Mouse (Mus musculus) embryonic facial prominence, embryonic 15.5 days (tissue): ENCODE measurements at regions not wholly inside any gene's neighbourhood (a gene's known extent, or its start where the extent isn't known, plus 50 kb on each side); places are given as distances from the start of the nearest gene placed in this dataset.

Experiments used
- ATAC-seq: fragments of 200-750 bp; cut with Nextera tagmentation; 2 replicates; pipeline ENCODE4 v1.8.0; 2017; ENCODE audit warnings: low read depth, moderate TSS enrichment; ENCODE audit not compliant: insufficient number of reproducible peaks, low FRiP score, low TSS enrichment
- H3K27ac ChIP-seq: fragments of 300-500 bp; sonication (generic); replicated peaks from 2 replicates; pipeline ENCODE4 v1.5.1; 2015; ENCODE audit warnings: mild to moderate bottlenecking, inconsistent platforms
- H3K27me3 ChIP-seq: fragments of 300-500 bp; sonication (generic); 2 replicates; pipeline ENCODE4 v1.6.1; 2015; ENCODE audit warnings: inconsistent platforms
- H3K36me3 ChIP-seq: fragments of 300-500 bp; sonication (generic); 2 replicates; pipeline ENCODE4 v1.6.1; 2015; ENCODE audit warnings: mild to moderate bottlenecking, inconsistent platforms
- H3K4me1 ChIP-seq: fragments of 300-500 bp; sonication (generic); 2 replicates; pipeline ENCODE4 v1.6.1; 2015; ENCODE audit warnings: inconsistent platforms
- H3K4me2 ChIP-seq: fragments of 300-500 bp; sonication (generic); replicated peaks from 2 replicates; pipeline ENCODE4 v1.6.1; 2015; ENCODE audit warnings: mild to moderate bottlenecking, inconsistent platforms
- H3K4me3 ChIP-seq: fragments of 300-500 bp; sonication (generic); replicated peaks from 2 replicates; pipeline ENCODE4 v1.5.1; 2015; ENCODE audit warnings: mild to moderate bottlenecking, inconsistent platforms
- H3K9ac ChIP-seq: fragments of 300-500 bp; sonication (generic); 2 replicates; pipeline ENCODE4 v1.6.1; 2015; ENCODE audit warnings: inconsistent platforms
- H3K9me3 ChIP-seq: fragments of 300-500 bp; sonication (generic); replicated peaks from 2 replicates; pipeline ENCODE4 v1.6.1; 2016; ENCODE audit warnings: inconsistent platforms
- WGBS: fragments of 180-500 bp; shearing (Covaris S2); methylation state at CpG from one replicate; pipeline ENCODE4 v1.1.7; 2015; 5-methylcytosine and 5-hydroxymethylcytosine counted together

DNA sequence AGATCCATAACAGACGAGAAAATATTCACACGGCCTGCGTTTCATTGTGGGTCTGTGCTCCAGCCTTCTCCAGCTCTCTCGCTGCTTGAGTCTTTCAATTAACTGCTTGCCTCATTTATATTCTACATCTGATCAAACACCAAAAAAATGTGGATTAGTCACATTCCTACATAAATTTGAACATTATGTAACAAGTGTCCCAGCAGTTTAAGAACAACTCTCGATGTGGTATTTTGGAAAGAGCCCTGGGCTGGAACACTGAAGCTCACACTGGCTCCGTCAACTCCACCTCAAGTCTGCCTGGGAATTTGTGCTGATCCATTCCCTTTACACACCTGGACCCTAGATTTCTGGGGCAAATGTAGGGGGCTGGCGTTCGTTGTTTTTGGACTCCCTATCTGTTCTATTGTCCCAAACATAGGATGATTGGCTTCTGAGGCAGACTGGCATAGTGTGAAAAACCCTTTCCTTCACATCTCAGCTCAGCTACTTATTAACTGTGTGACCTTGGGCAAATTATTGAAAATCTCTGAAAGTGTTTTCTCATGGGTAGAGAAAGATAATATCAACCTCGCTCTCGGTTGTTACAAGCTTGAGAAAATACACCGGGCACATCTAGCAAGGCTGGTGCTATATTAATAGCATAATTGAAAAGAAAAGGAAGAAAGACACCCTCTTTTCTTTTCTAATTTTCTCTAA, 161.0 kb upstream of the Rfx3 start:
- H3K27ac ChIP-seq: no peak overlapping the region
- ATAC-seq: no peak

DNA sequence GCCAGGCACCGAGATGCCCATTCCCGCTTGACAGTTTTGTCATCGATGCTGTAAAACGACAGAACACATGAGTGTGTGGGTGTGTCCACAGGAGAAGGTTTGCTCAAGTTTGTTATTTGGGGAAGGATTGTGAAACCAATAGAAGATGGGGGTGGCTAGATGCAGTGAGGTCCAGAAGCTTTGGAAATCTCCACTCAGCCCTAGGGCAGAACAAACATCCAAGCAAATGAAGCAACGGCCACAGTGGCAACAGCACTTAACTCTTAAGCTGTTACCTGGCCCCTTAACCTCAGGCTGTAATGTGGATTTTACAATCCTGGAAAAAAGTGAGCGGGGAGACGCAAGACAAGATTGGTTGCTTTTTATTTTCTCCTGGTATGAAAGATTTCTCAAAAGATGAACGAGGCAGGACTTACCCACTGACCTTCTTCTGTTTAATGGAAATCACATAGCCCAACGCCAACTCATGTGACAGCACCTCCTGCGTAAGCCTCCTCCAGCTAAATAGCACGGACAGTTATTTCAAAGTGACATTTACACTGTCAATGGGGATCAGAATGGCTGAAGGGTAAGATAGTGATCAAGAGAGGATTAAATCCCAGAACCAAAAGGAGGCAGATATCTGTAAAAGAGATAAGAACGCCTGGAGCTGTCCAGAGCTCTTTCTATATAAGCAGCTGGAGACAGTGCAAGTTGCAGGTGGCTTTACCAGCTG, 156.6 kb upstream of the Rfx3 start:
- 73% methylated on average over 12 of the region's 12 CpGs for WGBS

More for the DNA sequence above, 161.0 kb upstream of the Rfx3 start:
- H3K9ac ChIP-seq: no peak overlapping the region
- 0 out of 2 replicates have a peak, but pooled peaks cover 6% of the 10 kb centered on the region for H3K4me1 ChIP-seq
- no peaks in the 10 kb centered on the region for H3K9me3 ChIP-seq
- WGBS: 46% methylated on average over 11 of the region's 11 CpGs
- no peak overlapping the region for H3K4me3 ChIP-seq
- no peak overlapping the region for H3K4me2 ChIP-seq
- no peaks in the 10 kb centered on the region for H3K36me3 ChIP-seq
- H3K27me3 ChIP-seq: no peaks in the 10 kb centered on the region

DNA sequence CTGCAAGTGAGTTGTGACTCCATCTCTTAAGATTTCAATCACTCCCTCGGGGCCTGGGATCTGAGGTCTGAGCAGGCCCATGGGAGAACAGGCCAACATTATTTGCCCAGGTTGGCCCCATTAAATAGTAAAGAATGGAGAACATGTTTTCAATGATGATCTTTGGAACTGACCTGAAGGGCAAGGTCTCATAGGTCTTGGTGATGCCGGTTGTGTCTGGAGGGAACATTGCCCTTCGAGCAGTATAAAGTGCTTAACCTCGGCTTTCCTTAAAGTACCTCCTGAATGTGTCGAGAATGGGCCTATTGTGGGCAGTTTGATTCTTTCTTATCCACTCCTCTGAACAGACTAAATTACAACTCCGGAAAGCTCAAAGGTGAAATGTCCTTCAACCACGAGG, 155.7 kb upstream of the Rfx3 start:
- Histone ChIP-seq H3K27ac (no peak overlapping the region), H3K4me3 (no peak overlapping the region), H3K27me3 (no peaks in the 10 kb centered on the region), H3K9ac (no peak overlapping the region), H3K9me3 (no peaks in the 10 kb centered on the region), H3K4me2 (no peak overlapping the region), H3K4me1 (peaks cover 2% of the 10 kb centered on the region; the same call in 1 of the 2 replicates), H3K36me3 (no peaks in the 10 kb centered on the region)
- no peak for ATAC-seq
- 80% methylated on average over 7 of the region's 7 CpGs for WGBS

More for the DNA sequence above, 156.6 kb upstream of the Rfx3 start:
- Histone ChIP-seq H3K4me2 (no peak overlapping the region), H3K9ac (no peak overlapping the region), H3K4me1 (peaks cover 8% of the 10 kb centered on the region; the same call in 1 of the 2 replicates), H3K36me3 (no peaks in the 10 kb centered on the region), H3K9me3 (no peaks in the 10 kb centered on the region), H3K4me3 (no peak overlapping the region), H3K27me3 (no peaks in the 10 kb centered on the region), H3K27ac (no peak overlapping the region)
- no peak for ATAC-seq

DNA sequence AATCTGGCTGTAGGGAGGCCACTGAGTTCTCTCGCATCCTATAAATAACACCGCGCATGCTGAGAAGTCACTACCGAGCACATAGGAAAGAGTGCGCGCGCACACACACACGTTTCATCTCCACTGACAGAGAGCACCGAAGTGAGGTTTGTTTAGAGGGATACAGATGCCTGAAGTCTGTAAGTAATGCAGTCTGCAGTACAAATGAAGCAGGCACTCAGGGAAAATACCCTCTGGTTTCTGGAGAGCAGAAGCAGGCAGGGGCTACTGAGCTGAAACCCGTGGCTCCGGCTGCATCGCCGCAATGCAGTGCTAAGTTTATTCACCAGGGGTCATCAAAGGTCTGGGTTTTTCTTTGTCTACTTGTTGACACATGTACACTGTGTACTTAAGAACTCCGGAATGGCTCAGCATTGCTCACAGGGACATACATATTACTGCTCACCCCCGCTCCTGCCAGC, 155.0 kb upstream of the Rfx3 start:
- H3K9me3 ChIP-seq: no peaks in the 10 kb centered on the region
- peak overlapping the region; percentile 37 for H3K4me2 ChIP-seq
- peaks cover 2% of the 10 kb centered on the region; the same call in 1 of the 2 replicates for H3K4me1 ChIP-seq
- ATAC-seq: peak; percentile 81
- H3K27ac ChIP-seq: peak overlapping the region; percentile 70; the same call in 1 of the 2 replicates
- H3K27me3 ChIP-seq: no peaks in the 10 kb centered on the region
- WGBS: 28% methylated on average over 15 of the region's 15 CpGs
- no peak overlapping the region for H3K9ac ChIP-seq
- H3K36me3 ChIP-seq: no peaks in the 10 kb centered on the region
- H3K4me3 ChIP-seq: peak overlapping the region; percentile 23

DNA sequence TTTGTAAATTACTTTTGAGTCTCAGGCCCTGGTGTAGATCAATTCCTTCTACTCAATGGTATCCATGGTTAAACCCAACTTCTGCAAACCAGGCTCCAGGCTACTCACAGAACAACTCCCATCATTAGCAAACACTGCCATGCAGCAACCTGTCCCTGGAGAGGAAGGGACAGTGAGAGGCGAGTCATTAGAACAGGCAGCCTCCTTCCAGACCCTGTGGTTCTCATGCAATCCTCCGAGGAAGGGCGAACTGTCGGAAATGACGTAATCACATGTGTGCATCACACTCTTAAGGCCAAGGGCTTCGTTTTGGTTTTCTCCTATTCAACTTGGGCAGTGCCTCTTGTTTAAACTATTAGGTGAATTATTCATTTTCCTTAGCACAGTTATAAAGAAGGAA, 152.2 kb upstream of the Rfx3 start:
- no peaks in the 10 kb centered on the region for H3K27me3 ChIP-seq
- peaks cover 2% of the 10 kb centered on the region; the same call in 1 of the 2 replicates for H3K4me1 ChIP-seq
- no peaks in the 10 kb centered on the region for H3K36me3 ChIP-seq
- no peak overlapping the region for H3K4me2 ChIP-seq
- H3K9me3 ChIP-seq: no peaks in the 10 kb centered on the region
- no peak for ATAC-seq
- 78% methylated on average over 6 of the region's 6 CpGs for WGBS
- no peak overlapping the region for H3K27ac ChIP-seq
- H3K4me3 ChIP-seq: no peak overlapping the region
- H3K9ac ChIP-seq: no peak overlapping the region

DNA sequence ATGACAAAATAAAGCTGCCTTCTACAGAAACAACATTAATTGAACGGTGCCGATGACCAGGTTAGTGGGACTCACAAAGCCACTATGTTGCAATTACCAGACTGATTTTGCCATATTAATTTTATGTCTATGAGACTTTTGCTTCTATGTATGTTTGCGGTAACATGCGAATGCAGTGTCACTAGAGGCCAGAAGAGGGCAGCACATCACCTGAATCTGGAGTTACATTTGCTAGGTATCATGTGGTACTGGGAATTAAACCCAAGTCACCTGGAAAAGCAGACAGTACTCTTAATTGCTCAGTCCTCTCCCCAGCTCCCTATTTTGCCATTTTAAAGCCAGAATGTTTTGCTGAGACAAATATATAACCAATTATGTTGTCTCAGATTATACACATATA, 149.6 kb upstream of the Rfx3 start:
- ATAC-seq: no peak
- H3K4me2 ChIP-seq: no peak overlapping the region
- H3K36me3 ChIP-seq: no peaks in the 10 kb centered on the region
- H3K9ac ChIP-seq: no peak overlapping the region
- H3K4me3 ChIP-seq: no peak overlapping the region
- WGBS: 81% methylated on average over 4 of the region's 4 CpGs
- no peaks in the 10 kb centered on the region for H3K4me1 ChIP-seq
- H3K27ac ChIP-seq: no peak overlapping the region
- H3K9me3 ChIP-seq: no peaks in the 10 kb centered on the region
- no peaks in the 10 kb centered on the region for H3K27me3 ChIP-seq

DNA sequence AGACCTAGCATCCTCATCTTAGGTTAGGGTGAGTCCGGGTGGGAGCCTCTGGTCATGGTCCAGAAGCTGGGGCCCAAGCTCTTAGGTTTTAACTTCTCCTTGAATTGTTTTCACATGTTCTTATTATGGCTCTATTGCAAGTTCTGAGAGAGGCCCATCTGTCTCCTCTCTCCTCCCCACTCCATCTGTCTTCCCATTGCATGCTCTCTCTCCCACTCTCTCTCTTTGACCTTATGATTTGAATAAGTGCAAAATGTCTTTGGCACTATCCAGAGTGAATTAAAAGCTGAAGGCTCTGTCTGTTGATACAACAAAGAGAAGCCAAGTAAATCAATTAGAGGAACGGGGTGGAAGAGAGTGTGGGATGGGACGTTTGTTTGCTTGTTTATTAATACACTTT, 146.2 kb upstream of the Rfx3 start:
- Histone ChIP-seq H3K27me3 (no peaks in the 10 kb centered on the region), H3K9me3 (no peaks in the 10 kb centered on the region), H3K27ac (no peak overlapping the region), H3K9ac (no peak overlapping the region), H3K4me1 (no peaks in the 10 kb centered on the region), H3K4me2 (no peak overlapping the region), H3K4me3 (no peak overlapping the region), H3K36me3 (no peaks in the 10 kb centered on the region)
- no peak for ATAC-seq
- 71% methylated on average over 3 of the region's 3 CpGs for WGBS

DNA sequence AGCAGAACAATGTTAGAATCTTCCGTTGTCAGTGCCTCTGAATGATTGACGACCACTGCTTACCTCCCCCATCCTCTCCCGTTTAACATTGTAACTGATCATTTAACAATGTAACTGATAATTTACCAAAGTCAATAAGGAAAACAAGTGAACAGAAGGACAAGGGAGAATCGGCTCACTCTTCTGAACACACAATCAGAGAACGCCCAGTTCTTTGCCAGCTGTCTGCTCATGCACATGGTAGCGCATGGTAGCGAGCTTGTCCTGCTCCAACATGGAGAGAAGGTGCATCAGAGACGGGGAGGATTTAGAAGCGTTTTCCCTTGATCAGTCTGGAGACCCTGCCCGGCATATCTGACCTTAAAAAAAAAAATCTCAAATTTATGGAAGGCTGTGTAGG, 126.6 kb upstream of the Rfx3 start:
- 90% methylated on average over 10 of the region's 10 CpGs for WGBS
- H3K4me1 ChIP-seq: no peaks in the 10 kb centered on the region
- H3K4me3 ChIP-seq: no peak overlapping the region
- no peaks in the 10 kb centered on the region for H3K27me3 ChIP-seq
- no peak overlapping the region for H3K4me2 ChIP-seq
- no peak for ATAC-seq
- H3K9ac ChIP-seq: no peak overlapping the region
- H3K27ac ChIP-seq: no peak overlapping the region
- no peaks in the 10 kb centered on the region for H3K9me3 ChIP-seq
- no peaks in the 10 kb centered on the region for H3K36me3 ChIP-seq

DNA sequence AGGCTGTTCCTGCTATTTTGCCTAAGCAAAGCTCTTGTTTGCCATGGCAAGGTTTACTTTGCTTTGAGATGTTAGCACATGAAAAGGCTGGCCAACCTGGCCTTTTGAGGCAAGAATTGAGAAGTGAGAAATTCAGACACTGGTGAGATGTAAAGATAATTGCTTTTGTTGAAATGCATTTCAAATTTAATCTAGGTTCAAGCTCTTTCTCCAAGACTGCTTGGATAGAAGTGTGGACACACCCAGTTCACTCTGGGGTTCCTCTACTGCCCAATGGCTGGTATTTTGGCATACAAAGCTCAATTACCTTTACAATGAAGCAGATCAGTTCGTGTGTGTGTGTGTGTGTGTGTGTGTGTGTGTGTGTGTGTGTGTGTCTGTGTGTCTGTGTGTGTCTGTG, 123.8 kb upstream of the Rfx3 start:
- Histone ChIP-seq H3K27me3 (no peaks in the 10 kb centered on the region), H3K4me1 (no peaks in the 10 kb centered on the region), H3K36me3 (no peaks in the 10 kb centered on the region), H3K9me3 (no peaks in the 10 kb centered on the region), H3K9ac (no peak overlapping the region), H3K27ac (no peak overlapping the region), H3K4me3 (no peak overlapping the region), H3K4me2 (no peak overlapping the region)
- ATAC-seq: no peak
- 6% methylated on average over 1 of the region's 1 CpGs for WGBS

DNA sequence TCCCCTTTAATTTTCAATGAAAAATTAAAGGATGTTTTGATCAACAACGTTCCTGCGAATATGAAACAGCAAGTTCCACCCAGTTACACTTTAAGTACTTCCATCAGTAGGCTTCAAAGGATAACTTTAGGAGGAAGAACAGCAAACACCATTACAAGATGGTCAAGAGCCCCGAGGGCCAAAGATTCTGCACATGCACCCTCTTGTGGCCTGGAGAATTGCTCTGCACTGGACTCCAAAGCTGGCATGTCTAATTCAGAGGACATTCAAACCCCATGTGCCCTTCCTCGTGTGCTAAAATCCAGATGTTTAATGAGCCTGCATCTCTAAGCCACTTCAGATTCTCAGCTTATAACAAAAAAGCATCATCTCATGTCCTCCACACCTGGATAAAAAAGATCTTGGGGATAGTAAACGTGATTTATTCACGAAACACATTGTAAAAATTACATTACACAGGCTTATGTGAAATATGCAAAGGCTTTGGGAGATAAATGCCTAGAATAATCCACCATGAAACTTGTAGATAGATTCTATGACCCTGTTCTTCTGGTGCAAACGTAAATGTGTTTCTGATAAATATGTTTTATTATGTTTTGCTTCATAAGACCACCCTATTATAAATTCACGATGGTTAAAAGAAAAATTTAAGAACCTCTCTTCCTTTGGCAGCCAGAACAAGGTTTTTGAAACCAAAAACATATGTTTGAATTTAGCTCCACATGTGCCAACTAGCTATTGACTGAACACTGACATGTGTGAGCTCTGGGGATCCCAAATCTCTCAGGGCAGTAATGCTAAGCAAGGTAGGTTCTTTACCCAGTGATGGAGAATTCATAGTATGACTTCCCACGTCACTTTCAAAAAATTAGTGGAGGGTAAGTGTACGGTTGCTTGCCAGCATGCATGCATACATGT, 100.6 kb upstream of the Rfx3 start:
- H3K4me3 ChIP-seq: no peak overlapping the region
- H3K27me3 ChIP-seq: no peaks in the 10 kb centered on the region
- H3K4me2 ChIP-seq: no peak overlapping the region
- ATAC-seq: no peak
- H3K9ac ChIP-seq: no peak overlapping the region
- no peaks in the 10 kb centered on the region for H3K9me3 ChIP-seq
- no peaks in the 10 kb centered on the region for H3K36me3 ChIP-seq
- WGBS: 39% methylated on average over 10 of the region's 10 CpGs
- H3K27ac ChIP-seq: no peak overlapping the region; the same call in 1 of the 2 replicates
- peaks cover 12% of the 10 kb centered on the region for H3K4me1 ChIP-seq

DNA sequence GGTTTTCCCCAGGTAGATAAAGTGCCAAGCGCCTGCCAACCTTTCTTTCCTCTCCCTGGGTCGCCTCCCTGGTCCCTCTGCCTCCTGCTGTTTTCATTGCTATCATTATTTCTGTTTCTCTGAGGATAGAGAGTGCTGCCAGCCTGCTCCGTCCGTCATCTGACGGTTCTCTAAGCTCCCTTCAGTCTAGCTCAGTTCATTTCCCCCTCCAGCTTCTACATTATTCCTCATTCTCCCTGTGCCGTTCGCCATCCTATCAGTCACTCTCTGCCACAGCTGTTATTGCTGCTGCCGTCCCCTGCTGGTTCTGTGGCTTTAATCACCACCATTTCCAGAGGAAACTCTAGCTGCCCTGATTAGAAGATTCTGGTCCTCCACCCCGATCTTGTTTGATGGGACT, 84.7 kb upstream of the Rfx3 start:
- no peaks in the 10 kb centered on the region for H3K27me3 ChIP-seq
- H3K9ac ChIP-seq: no peak overlapping the region
- H3K36me3 ChIP-seq: no peaks in the 10 kb centered on the region
- WGBS: 21% methylated on average over 9 of the region's 9 CpGs
- H3K4me1 ChIP-seq: no peaks in the 10 kb centered on the region
- no peak overlapping the region for H3K27ac ChIP-seq
- H3K9me3 ChIP-seq: no peaks in the 10 kb centered on the region
- H3K4me2 ChIP-seq: no peak overlapping the region
- no peak overlapping the region for H3K4me3 ChIP-seq
- no peak for ATAC-seq
